Mouse (Mus musculus) spleen, adult 18-20 months (tissue): ENCODE measurements around the gene Ggcx.
A peak's percentile ranks its signal among the peaks of the same experiment; 100 is the strongest.
"Not testable (repeated sequence)": the region's sequence is repeated elsewhere in the genome, so short reads cannot be mapped to it uniquely, and the experiment has no call there.

ENCODE experiments used
- DNase-seq, 2 experiments: peaks; one replicate each; pipeline ENCODE4 v3.0.0; 2022; ENCODE audit warnings: mixed read lengths in 2 of 2

Ggcx gene

DNA sequence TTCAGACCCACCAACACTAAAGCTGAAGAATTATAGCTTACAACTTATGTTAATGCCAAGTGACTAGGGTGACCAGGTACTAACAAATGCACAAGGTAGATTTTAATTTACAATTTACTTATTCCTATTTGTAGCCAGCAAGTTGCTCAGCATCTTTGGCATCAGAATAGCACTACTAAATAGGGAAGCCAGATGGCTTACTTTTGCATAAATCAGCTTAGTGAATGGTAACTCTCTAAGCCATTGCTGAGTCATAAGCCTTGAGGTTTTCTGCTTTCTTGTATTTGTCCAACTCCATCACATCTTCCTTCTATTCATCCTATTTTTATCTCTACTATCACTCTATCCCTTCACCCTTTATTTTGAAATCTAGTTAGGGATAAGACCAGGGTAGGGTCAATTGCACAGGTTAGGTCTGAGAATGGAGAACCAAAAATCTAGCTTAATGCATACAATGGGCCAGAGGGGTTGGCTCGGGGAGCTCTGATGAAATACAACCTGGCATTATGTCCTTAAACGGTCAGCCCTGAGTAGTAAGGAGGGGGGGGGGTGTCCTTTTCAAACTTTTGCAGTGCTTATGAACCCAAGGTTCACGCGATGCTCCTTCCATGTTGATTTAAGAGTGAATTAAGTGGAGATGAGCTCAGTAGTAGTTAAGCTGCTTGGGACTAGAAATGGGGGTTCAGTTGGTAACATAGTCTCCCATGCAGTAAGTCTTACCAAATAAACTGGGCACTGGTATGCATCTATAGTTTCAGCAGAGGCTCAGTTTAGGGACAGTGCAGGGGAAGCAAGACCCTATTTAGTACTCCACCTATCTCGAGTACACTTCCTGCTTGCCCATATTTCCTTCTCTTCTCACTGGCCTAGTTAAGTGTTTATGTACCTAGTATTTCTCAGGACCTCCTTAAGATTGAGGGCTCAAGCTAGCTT lies 17.1 kb downstream of the Ggcx start:
- no peak for DNase-seq

DNA sequence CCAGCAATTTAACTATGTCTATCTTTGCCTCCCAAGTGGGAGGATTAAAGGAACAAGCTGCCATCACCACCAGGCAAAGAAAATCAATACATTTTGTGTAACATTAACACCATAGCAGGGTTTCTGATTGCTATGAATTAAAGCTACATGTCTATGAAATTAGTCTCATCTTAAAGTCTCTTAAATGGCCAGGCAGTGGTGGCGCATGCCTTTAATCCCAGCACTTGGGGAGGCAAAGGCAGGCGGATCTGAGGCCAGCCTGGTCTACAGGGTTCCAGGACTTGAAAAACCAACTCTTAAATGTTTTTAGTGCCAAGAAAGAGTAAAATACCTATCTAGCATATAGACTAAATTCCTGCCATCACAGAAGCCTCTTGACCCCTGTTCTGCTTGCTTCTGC lies 18.0 kb downstream of the Ggcx start:
- no peak for DNase-seq

DNA sequence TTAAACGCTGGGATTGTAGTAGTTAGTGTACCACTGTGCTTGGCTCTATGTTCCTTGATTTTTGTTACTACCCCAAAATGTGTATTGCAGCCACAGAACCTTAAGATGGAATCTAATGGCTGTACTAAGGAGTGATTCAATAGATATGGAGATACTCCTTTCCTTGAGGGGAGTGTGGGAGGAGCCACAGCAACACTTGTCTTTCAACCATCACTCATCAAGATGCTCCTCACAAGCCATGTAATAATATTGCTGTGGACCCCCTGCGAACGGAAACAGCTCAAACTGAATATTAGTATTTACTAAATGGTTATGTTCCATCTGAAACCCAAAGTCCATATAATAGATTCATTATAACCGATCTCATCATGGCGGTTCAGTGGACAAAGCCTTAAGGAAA lies 24.1 kb downstream of the Ggcx start:
- no peak for DNase-seq

DNA sequence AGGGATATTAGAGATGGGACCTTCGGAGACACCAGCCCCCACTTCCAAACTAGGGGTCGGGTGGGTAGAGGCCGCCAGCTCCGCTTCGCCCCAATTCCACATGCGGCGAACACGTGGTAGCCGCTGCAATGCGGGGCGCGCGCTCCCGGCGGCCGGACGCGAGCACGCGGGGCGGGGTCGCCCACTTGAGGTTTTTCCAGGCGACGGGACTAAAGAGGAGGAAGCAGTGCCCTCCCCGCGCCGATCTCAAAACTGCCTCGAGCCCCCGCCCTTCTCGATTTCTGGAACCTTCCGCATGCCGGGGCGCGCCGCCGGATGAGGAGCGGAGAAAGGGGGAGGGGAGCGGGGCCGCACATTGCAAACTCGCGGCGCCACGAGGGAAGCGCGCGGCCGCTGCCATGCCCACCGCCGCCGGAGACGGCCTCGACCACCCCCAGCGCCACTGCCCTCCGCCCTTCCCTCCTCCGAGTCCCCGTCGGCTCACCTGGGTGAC lies 24.8 kb downstream of the Ggcx start:
- DNase-seq: peak; percentile 87 to 88

DNA sequence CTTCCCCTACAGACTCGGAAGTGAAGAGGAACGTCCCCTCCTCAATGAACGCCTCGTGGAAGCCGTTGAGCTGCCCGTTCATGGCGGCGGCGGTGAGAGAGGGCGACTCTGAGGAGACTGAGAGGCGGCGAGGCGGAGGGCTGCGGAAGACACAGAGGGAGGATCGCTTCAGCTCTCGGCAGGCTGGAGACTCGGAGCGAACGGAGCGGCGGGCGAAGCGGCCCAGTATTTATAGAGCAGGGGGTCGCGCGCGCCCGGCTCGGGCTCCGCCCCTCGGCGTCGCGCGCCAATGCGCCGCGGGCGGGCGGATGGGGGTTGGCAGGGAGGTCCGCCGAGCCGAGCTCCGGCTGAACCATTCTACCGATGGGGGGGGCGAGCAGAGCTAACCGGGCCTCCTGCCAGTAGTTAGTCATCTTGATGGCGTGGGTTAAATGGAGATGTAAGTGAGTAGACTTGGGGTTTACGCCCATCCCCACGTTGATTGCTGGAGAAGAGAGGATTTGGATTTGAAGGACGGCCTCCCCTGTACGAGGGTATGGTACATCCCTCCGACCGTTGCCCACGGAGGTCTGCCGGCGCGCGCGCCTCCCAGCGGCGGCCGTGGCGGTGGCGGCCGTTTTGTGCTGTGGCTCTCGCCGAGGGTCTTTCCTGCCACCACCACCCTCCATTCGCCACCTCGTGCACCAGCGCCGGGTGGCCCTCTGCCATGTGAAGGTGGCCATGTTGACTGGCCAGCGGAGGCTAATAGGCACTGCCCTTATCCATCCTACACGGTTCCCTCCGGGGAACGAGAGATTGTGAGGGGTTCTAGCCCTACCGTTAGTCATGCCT lies 25.5 kb downstream of the Ggcx start, which contains the start of gene Mat2a:
TSS of gene Mat2a (minus strand) at position 204 of the 831 bp plus-strand sequence.
- peak; percentile 89 to 93 for DNase-seq

DNA sequence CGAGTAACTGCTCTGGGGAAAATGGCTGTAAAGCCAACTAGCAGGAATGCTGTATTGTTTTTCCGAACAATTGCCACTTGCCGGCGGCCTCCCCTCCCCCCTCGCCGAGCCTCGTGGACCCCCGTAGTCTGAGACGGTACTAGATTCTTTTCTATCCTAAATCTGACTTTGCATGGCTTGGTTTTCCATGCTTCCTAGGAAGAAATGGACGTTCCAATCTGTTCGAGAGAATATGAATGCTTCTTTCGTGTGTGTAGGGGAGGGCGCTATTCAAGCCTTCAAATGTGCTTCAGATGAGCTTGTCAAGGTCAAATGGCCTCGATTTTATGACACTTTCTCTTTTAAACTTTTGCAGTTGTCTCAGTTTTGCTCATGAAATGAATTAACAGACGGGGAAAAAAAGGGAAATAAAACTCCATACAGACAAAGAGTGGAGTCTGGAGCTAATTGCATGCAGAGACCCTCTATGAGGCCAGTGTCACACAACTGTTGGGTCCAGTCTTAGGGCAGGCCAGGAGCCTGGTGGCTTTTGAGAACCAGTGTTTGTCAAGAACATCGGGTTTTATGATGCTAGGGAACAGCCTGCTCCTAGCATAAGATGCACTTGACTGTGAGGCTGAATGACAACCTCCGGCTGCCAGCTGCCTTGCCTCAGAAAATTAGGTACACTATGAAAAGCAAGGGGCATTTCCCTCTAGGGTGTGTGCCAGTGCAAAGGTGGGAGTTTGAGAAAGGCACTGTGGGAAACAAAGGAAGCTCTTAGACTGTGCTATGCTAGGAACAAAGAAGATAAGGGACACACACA lies 26.3 kb downstream of the Ggcx start:
- peak in 1 of 2 experiments; percentile 10 for DNase-seq

DNA sequence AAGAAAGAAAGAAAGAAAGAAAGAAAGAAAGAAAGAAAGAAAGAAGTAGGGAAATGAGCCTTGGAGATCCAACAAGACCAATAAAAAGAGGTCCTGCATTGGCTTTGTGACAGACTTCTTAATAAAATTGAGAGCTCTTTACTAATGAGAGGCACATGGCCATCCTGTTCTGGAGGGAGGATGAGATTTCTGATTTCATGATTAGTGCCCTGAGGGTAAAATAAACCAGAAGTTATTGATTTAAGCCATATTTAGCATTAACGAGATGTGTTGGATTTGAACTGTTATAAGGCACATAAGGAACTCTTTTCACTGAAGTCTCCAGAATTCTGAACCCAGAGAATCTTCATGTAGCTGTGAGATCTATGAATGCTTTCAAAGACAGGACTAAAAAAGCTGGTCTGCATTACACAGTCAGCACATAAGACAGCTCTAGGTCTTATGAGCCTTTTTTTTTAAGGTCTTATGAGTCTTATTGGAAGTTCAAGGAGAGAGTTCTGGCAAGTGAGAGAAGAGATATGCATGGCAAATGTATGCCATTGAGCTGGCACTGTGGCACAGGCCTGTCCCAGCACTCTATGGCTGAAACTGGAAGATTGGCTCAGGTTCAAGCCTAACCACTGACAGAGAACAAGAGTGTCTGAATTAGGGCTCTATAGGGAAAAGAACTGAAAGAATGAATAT lies 29.0 kb downstream of the Ggcx start:
- DNase-seq: no peak

DNA sequence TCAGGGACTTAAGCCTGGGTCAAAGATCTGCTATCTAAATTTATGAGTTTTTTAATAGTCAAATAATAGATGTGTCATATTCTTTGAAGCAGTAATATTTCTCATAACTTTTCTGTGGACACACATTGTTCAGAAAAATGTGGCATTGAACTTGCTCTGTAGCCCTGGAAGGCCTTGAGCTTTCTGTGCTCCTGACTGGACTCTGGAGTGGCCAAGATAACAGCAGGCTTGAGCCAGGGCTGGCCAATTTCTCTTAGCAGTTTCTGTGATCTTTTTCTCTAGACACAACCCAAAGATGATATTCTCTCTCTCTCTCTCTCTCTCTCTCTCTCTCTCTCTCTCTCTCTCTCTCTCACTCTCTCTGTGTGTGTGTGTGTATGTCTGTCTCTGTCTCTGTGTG lies 30.9 kb downstream of the Ggcx start:
- no peak for DNase-seq

DNA sequence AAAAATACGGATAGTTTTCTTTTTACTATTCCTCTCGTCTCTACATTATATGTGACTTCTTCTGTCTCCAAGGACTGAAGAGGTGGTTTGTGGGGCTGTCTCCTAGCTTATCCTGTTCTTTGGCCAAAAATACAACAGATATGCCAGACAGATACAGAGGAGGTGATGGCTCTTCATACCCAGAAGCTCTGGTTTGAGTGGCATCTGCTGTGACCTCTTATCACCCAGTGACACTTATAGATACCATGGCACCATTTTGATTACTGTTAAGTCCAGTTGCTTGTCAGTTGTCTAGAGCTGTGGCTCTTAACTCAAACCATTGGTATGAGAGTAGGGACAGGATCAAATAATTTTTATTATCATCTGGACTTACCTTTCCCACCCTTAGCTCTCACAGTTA lies 33.4 kb downstream of the Ggcx start:
- no peak for DNase-seq

DNA sequence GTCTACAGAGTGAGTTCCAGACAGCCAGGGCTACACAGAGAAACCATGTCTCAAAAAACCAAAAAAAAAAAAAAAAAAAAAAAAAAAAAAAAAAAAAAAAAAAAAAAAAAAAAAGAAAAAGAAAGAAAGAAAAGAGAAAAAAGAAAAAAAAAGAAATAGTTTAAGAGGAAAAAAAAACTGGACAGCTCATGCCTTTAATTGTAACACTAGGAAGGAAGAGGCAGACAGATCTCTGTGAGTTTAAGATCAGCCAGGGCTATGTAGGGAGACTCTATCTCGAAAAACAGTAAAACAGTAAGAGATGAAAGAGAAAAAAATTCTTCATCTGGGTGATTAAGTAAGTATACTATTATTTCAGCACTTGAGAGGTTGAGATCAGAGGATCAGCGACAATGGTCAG lies 37.7 kb downstream of the Ggcx start:
- not testable (repeated sequence) for DNase-seq

DNA sequence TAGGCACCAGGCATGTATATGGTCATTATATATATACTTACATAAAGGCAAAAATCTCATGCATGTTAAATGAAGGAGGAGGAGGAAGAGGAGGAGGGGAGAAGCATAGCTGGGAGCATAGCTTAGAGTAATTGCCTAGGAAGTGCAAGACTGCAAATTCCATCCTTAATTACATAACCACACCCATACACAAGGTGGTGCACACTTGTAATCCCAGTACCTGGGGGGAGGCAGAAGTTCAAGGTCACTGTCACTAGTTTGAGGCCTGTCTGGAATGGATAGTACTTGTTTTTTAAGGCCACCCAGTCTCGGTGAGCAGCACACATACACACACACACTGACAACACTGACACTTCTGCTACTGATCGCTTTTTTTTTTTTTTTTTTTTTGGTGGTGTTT lies 38.2 kb downstream of the Ggcx start:
- no peak for DNase-seq

DNA sequence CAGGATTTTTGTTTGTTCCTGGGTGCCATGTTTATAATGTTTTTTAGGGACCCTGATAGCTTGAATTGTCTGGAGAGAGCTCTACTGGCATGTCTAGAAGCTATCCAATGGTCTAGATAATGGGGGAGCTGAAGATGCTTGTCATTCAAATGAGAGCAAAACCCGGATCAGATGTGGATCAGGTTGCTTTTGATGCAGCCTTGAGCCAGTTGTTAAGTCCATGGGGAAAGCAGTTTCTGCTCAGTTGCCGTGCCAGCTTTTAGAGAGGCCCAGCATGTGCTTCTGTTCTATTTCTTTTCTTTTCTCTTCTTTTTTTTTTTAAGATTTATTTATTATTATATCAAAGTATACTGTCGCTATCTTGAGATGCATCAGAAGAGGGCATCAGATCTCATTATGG lies 39.5 kb downstream of the Ggcx start:
- no peak for DNase-seq

DNA sequence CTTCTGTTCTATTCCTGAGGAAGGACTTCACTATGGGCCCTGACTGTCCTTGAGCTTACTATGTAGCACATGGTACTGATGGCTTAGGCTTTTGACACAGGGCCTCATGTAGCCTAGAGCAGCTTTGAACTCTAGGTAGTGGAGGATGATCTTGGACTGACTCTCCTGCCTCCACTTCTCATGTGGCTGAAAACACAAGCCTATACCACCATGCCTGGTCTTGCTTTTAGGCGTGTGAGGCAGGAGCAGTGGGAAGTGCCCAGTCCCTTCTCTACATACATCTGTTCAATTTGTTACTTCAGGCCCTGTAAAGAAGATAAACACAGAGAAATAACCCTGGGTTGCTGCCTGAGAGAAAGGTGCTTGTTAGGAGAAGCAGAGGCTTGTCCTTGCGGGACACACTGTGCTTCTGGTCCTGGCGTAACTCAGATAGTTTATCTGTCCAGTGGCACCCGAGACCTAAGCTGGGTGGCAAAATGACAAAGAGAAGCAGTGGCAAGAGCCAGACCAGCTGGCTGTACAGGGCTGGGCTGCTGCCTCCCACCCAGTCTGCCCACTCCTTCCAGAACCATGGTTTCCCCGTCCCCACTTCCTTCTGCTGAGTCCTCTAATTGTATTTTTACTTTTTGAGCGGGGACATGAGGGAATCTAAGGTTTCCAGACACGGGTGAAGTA lies 40.1 kb downstream of the Ggcx start:
- no peak for DNase-seq

DNA sequence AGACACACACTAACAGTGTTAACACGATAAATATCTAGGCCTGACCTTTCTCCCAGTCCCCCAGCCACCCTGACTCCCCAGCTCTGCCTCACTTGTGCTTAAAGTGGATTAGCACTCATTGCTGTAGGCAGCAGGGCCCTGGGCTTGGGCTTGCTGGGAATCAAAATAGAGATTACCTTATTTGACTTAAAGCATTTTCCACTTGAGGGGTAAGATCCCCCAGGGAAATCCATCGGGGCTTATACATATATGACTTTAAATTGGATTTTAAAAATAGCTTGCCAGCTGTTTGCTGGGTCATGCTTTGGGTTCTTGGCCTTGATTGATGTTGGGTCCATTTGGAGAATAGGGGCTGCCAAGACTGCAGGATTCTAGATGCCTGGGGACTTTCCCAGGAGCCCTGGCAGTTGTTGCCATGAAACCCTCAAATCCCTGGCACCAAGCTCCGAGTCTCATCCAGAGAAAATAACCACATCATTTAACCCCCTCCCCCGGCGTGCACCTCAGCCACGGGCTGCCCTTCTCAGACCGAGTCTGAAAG lies 40.8 kb downstream of the Ggcx start:
- no peak for DNase-seq

DNA sequence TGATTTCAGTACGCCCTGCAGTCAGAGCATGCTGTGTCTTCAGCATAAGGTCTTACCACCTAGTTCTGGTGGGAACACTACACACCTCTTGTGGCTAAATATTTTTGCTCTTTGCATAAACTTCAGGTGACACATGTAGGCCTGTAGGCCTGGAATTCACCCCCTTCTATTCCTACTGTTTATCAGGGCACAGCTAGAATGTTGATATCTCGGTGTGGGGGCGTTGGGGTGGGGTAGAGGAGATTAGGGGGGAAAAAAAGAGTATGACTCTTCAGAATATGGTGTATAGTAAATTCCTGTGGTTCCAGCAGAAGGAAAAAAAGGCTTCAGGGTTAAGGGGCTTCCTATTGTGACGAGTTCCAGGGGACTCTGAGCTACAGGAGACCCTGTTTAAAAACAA lies 42.5 kb downstream of the Ggcx start:
- no peak for DNase-seq

DNA sequence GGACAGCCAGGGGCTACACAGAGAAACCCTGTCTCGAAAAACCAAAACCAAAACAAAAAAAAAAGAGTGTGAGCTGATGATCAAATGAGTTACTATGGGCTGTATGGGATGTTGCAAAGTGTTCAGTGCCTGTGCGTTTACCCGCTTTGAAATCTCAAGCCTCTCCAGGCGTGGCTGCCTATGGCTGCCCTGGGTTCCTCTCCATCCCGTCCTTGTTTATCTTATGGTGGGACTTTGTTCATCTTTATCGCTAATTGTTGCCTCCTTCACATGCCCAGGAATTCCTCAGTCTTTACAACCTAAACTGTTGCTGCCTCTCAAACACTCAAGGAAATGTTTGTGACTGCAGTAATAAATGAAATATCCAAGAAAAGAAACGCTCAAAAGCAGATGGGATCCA lies 44.3 kb downstream of the Ggcx start:
- no peak for DNase-seq

DNA sequence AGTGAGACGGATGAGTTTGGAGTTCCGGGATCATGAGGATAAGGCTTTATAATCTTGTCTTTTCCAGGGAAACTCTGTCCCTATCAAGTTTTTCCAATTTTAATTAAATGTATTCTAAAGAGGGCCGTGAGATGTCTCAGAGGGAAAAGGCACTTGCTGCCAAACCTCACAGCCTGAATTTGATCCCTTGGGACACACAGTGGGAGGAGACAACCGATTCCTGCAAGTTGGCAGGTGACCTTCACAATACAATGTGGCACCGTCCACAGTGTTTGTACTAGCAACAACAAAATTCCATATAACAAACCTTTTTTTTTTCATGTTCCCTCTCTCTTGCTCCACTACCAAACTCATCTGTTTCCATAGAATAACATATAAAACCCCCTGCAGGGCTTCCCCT lies 44.8 kb downstream of the Ggcx start:
- DNase-seq: no peak

DNA sequence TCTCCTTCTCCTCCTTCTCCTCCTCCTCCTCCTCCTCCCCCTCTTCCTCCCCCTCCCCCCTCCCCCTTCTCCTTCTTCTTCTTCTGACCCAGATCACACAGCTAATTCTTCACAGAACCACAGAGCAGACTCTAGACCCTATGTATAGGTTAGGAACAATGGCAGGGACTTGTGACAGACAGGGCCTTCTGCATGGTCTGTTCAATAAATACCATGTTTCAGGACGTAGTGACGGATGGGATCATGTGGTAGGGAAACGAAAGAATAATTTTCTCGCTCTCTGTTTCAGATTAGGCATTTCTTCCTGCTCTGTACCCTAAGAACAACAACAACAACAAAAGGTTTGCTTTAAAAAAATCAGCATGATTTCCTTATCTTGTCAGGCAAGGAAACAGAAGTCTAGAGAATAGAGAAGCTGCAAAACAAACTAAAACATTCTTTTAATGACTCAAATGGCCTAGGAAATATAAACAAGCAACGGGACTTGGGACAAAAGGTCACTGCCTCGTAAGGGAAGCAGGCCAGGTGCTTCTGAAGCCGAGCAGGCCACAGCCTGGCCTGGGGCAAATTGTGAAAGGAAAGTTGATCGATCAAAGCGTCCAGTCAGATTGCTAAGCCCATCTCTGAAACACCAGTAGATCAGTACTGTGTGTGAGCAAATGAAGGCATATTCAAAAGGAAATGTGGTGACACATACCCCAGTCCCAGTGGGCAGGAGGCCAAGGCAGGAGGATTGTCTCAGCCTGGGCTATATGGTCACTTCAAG lies 46.1 kb downstream of the Ggcx start:
- DNase-seq: no peak

DNA sequence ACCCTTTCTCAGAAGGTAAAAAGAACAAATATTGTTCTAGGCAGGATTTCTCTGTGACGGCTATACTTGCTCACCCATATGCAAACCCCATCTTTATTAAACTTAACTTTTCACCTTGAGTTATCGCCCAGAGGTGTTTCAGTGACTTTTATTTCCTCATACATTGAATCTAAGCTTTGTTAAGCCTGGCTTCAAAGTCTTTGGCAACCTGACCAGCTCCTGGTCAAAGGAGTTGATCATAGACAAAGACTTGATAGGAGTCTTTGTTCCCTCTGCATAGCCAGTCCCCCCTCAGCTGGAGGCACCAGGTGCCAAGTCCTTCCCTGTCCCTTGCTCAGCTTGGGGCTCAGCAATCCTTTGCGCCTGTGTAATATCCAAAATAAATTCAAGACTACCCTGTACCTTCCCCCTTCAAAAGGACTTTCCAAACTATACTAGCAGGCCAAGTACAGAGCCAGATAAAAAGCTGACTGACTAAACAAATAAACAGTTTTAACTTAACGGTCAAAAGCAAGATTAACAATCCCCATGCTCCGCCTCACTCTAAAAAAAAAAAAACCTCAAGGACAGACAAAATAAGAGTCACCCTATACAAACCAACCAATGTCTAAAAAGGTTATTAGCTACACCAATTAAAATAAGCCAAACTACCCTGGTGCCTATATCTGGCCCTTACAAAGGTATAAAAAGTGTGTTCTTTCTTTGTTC lies 48.6 kb downstream of the Ggcx start:
- DNase-seq: not testable (repeated sequence)
